Comparison of ENCODE assay signal across 10 mouse cellular contexts in genomic region chr10:39572672-39573051, GRCm38 (mm10). TPM values are rescaled to one million over a fixed set of nuclear protein-coding genes. Genes with fewer than 3 reads are reported as not detected.
A peak's percentile ranks its signal among the peaks of the same experiment; 100 is the strongest.
DNase-seq lines count a peak whose midpoint lies in the region; ATAC-seq lines count a peak whose summit lies in the region.
"Had no signal": no experiment of that assay in that cellular context is flagged by ENCODE, and none has a peak within 500 bp of the region (broad histone marks: within the 10 kb centered on the region; RNA-seq: fewer than 3 reads in every experiment).

No protein-coding gene starts in this region.

- no peak for DNase-seq in frontal cortex, postnatal 10 days (ENCODE audit: low spot score in 2 of 2)
- DNase-seq in 3T3-L1 (ENCODE audit: low read depth, low spot score): peak; percentile 85
- peak; percentile 43 to 66 for DNase-seq in layer of hippocampus, postnatal 14 days (ENCODE audit: low spot score in 2 of 2)
- DNase-seq in right cerebral cortex, postnatal 36 days (ENCODE audit: low spot score in 2 of 2): peak; percentile 63 to 75
- no peak for DNase-seq in spleen, postnatal 36 days (ENCODE audit: low spot score in 2 of 2)

- H3K4me3 ChIP-seq in forebrain, embryonic 13.5 days: no peak overlapping the region
- H3K4me3 ChIP-seq: erythroblast, embryonic 14.5 days had no signal

- 37% methylated on average over 6 of the region's 6 CpGs for WGBS in forebrain, embryonic 13.5 days

- H3K36me3 ChIP-seq in forebrain, embryonic 13.5 days (ENCODE audit: poor library complexity, severe bottlenecking): peaks cover 6% of the 10 kb centered on the region; the same call in 1 of the 2 replicates

- H3K4me1 ChIP-seq in forebrain, embryonic 13.5 days: peaks cover 36% of the 10 kb centered on the region

- no peaks in the 10 kb centered on the region for H3K27me3 ChIP-seq in forebrain, embryonic 13.5 days

- peak; percentile 75 for ATAC-seq in frontal cortex, adult (ENCODE audit: low TSS enrichment)
- ATAC-seq in forebrain, embryonic 13.5 days: peak; percentile 50
- ATAC-seq in CD4-positive, CD25-positive, alpha-beta regulatory T cell, adult 4 months: no peak

- H3K27ac ChIP-seq in forebrain, embryonic 13.5 days: peak overlapping the region; percentile 84
- H3K27ac ChIP-seq: liver, embryonic 14.5 days had no signal

- H3K9ac ChIP-seq in forebrain, embryonic 13.5 days: no peak overlapping the region
- H3K9ac ChIP-seq: liver, embryonic 14.5 days had no signal

- H3K9me3 ChIP-seq in forebrain, embryonic 13.5 days (replicated peaks): no peaks in the 10 kb centered on the region

- no peak overlapping the region for H3K4me2 ChIP-seq in forebrain, embryonic 13.5 days

RNA-seq across cellular contexts. Expression of gene Traf3ip2, which starts 40.1 kb away (rescaled TPM):
- 3.6 and 4.6 TPM in 2 replicates for polyA plus RNA-seq in forebrain, embryonic 13.5 days (2015; fragmentation: Nextera tagmentation; extraction: Ambion mirVana)
- total RNA-seq in layer of hippocampus, postnatal 14 days (2021): 1 to 10 TPM; 3.6 to 4.3 TPM
- polyA plus RNA-seq in CD4-positive, CD25-positive, alpha-beta regulatory T cell, adult 4 months (2017; shearing (Covaris generic)): 10 to 100 TPM; 35.5 to 37.9 TPM

Comparison
In these comparisons a context has a peak if more than half of its experiments do, and no peak if none do; other contexts are left out.
1. DNase-seq: peak in 3T3-L1 (single experiment), layer of hippocampus, postnatal 14 days (2 of 2) and right cerebral cortex, postnatal 36 days (2 of 2); none in frontal cortex, postnatal 10 days (0 of 2) and spleen, postnatal 36 days (0 of 2).